Mouse (Mus musculus) skeletal muscle tissue, postnatal 0 days (tissue): Measurements from ENCODE around the gene Olfr1510. TPM values are rescaled to one million over a fixed set of nuclear protein-coding genes. Genes with fewer than 3 reads are reported as not detected.

Experiments
- polyA plus RNA-seq: library from polyadenylated mRNA; unstranded; fragments of >200 nt; fragmentation: Nextera tagmentation; extraction: Ambion mirVana; gene quantifications from 2 replicates; pipeline ENCODE4 v1.2.1, GENCODE M21; 2015

Olfr1510 gene
- not detected in 2 replicates for polyA plus RNA-seq

GRCm38 (mm10) chr14:52414273-52414672 lies at the start of gene Olfr1510:
Olfr1510 (minus strand) TSS chr14:52414373.

DNA sequence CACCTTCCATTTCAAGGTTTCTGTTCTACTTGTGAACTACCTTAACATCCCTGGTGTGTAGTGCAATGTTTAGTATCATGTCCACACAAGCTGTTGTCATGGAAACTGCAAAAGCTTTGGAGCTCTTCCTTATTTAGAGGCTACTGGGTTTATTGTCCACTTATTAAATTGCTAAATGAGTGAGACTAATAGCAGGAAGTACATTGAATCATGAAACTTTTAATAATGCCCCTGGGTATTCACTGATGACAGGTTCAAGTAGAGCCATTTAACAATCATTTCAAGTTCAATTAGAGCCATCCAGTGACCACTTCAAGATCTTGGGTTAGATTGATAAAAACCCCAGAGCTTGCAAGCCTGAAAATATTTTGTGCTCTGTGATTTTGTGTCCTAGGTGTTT lies 28.5 kb upstream of the Olfr1510 start, which contains the start of gene Olfr1509:
TSS of gene Olfr1509 (plus strand) at position 301 of the 400 bp plus-strand sequence.

DNA sequence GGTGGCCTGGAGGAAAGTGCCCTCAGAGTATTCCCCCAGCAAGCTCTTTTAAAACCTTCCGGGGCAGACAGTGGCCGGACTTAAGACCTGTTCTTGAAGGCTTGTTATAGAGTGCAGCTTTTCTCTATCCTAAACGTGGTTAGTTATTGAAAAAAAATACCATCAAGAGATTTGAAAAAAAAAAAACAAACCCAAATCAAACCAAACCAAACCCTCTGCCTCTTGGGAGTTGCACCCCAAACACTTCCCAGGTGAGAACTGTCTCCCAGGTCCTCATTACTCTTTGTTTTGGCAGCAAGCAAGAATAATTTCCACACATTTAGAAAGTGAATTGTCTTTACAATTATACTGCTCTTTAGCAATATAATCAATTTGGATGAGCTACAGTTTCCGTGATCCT lies 16.9 kb downstream of the Olfr1510 start, which contains the start of gene Olfr1511:
TSS of gene Olfr1511 (minus strand) at position 101 of the 400 bp plus-strand sequence.

GRCm38 (mm10) chr14:52379068-52379467 lies 35.1 kb downstream of the Olfr1510 start, which contains the start of gene Olfr1512:
Olfr1512 (minus strand) TSS chr14:52379168.

Other genes with a start within 250 kb of the Olfr1510 start
- 14.6 and 15.2 TPM in 2 replicates for gene Supt16, start 217.0 kb downstream of the Olfr1510 start, polyA plus RNA-seq
- gene Chd8, start 156.6 kb downstream of the Olfr1510 start, polyA plus RNA-seq, result 10.4 and 11.7 TPM in 2 replicates
- 30.0 and 30.4 TPM in 2 replicates for gene Tox4, start 135.2 kb downstream of the Olfr1510 start, polyA plus RNA-seq
- gene Rab2b, start 134.8 kb downstream of the Olfr1510 start, polyA plus RNA-seq, result 6.4 and 7.0 TPM in 2 replicates
- gene Mettl3, start 109.2 kb downstream of the Olfr1510 start, polyA plus RNA-seq, result 15.0 and 17.1 TPM in 2 replicates
- gene Sall2, start 85.6 kb downstream of the Olfr1510 start, polyA plus RNA-seq, result 2.2 and 2.5 TPM in 2 replicates
- gene Olfr1513, start 58.0 kb downstream of the Olfr1510 start, polyA plus RNA-seq, result not detected in 2 replicates
- not detected in 2 replicates for gene Olfr1512, start 35.2 kb downstream of the Olfr1510 start, polyA plus RNA-seq
- gene Olfr1511, start 17.0 kb downstream of the Olfr1510 start, polyA plus RNA-seq, result not detected in 2 replicates
- gene Olfr1509, start 28.6 kb upstream of the Olfr1510 start, polyA plus RNA-seq, result not detected in 2 replicates
- gene Olfr1508, start 53.1 kb upstream of the Olfr1510 start, polyA plus RNA-seq, result not detected in 2 replicates
- 0.40 TPM in 1 of 2 replicates, not detected in the other for gene Olfr1507, start 81.4 kb upstream of the Olfr1510 start, polyA plus RNA-seq